Mouse (Mus musculus) liver, embryonic 14.5 days (tissue): ENCODE data around the gene Topaz1. TPM values are rescaled to one million over a fixed set of nuclear protein-coding genes. Genes with fewer than 3 reads are reported as not detected.
A peak's percentile ranks its signal among the peaks of the same experiment; 100 is the strongest.
"Not testable (repeated sequence)": the region's sequence is repeated elsewhere in the genome, so short reads cannot be mapped to it uniquely, and the experiment has no call there.

Experiments used
- ATAC-seq: fragments of 200-750 bp; cut with Nextera tagmentation; 2 replicates; pipeline ENCODE4 v1.8.0; 2017; ENCODE audit warnings: moderate number of reproducible peaks, mild to moderate bottlenecking, moderate library complexity; ENCODE audit not compliant: insufficient read depth
- DNase-seq, 3 experiments: peaks; one replicate each; pipeline ENCODE4 v3.0.0-alpha.2; 2012 to 2013; ENCODE audit warnings: low read depth in 3 of 3, low spot score in 3 of 3
- H3K27ac ChIP-seq: fragments of 300-500 bp; sonication (generic); 2 replicates; pipeline ENCODE4 v1.5.1; 2014; ENCODE audit warnings: moderate library complexity, mild to moderate bottlenecking, control low read depth, inconsistent platforms
- H3K27me3 ChIP-seq: fragments of 300-500 bp; sonication (generic); 2 replicates; pipeline ENCODE4 v1.6.1; 2014; ENCODE audit warnings: mild to moderate bottlenecking, low read length, moderate library complexity; ENCODE audit not compliant: control insufficient read depth, insufficient read depth
- H3K36me3 ChIP-seq: fragments of 300-500 bp; sonication (generic); replicated peaks from 2 replicates; pipeline ENCODE4 v1.6.1; 2014; ENCODE audit warnings: low read depth; ENCODE audit not compliant: control insufficient read depth, insufficient read depth
- H3K4me1 ChIP-seq, 2 experiments: fragments of 200-500 bp in 1 of 2; fragments of 300-500 bp in 1 of 2; sonication (generic) in 1 of 2; replicated peaks; 2 replicates each; pipeline ENCODE4 v1.6.1; 2012 to 2014; ENCODE audit warnings: antibody characterized with exemption in 1 of 2, inconsistent platforms in 1 of 2, low read length in 1 of 2; ENCODE audit not compliant: control insufficient read depth in 2 of 2, insufficient read depth in 2 of 2
- H3K4me2 ChIP-seq: fragments of 300-500 bp; sonication (generic); 2 replicates; pipeline ENCODE4 v1.6.1; 2014; ENCODE audit warnings: low read depth, mild to moderate bottlenecking, control low read depth, moderate library complexity
- H3K4me3 ChIP-seq, 2 experiments: fragments of 200-500 bp in 1 of 2; fragments of 300-500 bp in 1 of 2; sonication (generic) in 1 of 2; 2 replicates each; pipeline ENCODE4 v1.5.1; 2012 to 2014; ENCODE audit warnings: low read depth in 2 of 2, low read length in 2 of 2, mild to moderate bottlenecking in 2 of 2, control low read depth in 1 of 2, inconsistent platforms in 1 of 2, moderate library complexity in 1 of 2; ENCODE audit not compliant: insufficient read depth in 1 of 2
- H3K9ac ChIP-seq: fragments of 300-500 bp; sonication (generic); replicated peaks from 2 replicates; pipeline ENCODE4 v1.6.1; 2014; ENCODE audit warnings: mild to moderate bottlenecking, control low read depth, moderate library complexity
- H3K9me3 ChIP-seq: fragments of 300-500 bp; sonication (generic); 2 replicates; pipeline ENCODE4 v1.6.1; 2016; ENCODE audit warnings: low read length, mixed read lengths; ENCODE audit not compliant: control insufficient read depth
- CTCF ChIP-seq: IDR thresholded peaks from 2 replicates; pipeline ENCODE4 v1.5.1; 2016; ENCODE audit warnings: antibody characterized with exemption, low read depth, control low read depth
- EP300 ChIP-seq: IDR thresholded peaks from 2 replicates; pipeline ENCODE4 v1.6.1; 2016; ENCODE audit warnings: antibody characterized with exemption, low read depth
- WGBS: fragments of 180-500 bp; shearing (Covaris S2); extraction: QIAGEN DNeasy Blood & Tissue Kit; methylation state at CpG from one replicate; pipeline ENCODE4 v1.1.7; 2014; ENCODE audit not compliant: insufficient replicate concordance; 5-methylcytosine and 5-hydroxymethylcytosine counted together
- polyA plus RNA-seq, 2 experiments: library from polyadenylated mRNA; depleted of rRNA in 1 of 2; stranded (reverse) in 1 of 2; unstranded in 1 of 2; fragments of >200 nt; fragmentation: Nextera tagmentation in 1 of 2; extraction: Ambion mirVana in 1 of 2; gene quantifications; 2 replicates each; pipeline versions ENCODE4 v1.2.1 to v1.2.3; 2012 to 2014

The Topaz1 gene
- polyA plus RNA-seq, 2 experiments: not detected

DNA sequence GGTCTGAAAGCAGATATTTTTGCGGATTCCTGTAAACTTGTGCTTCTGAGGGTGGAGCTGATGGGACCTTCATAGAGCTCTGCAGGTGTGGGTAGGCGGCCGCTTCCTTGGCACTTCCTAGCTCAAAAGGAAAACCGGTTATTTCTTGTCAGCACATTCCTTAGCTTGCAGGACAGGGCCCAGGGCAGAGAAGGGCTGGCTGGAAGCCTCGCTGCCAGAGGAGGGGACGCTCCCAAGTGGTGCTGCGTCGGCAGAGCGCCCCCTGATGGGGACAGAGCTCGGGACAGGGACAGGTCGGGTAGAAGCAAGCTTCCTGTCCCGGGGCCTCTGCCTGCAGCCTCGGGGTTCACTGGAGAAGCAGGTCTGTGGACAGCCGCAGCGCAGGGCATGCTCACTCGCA lies 90.5 kb downstream of the Topaz1 start:
- H3K4me2 ChIP-seq: no peak overlapping the region
- H3K4me1 ChIP-seq: no peaks in the 10 kb centered on the region
- TF ChIP-seq EP300 (no peak), CTCF (peak; percentile 50)
- no peaks in the 10 kb centered on the region for H3K9me3 ChIP-seq
- H3K9ac ChIP-seq: no peak overlapping the region
- DNase-seq (no peak), ATAC-seq (no peak)
- no peak overlapping the region for H3K4me3 ChIP-seq
- no peaks in the 10 kb centered on the region for H3K36me3 ChIP-seq
- H3K27ac ChIP-seq: no peak overlapping the region
- no peaks in the 10 kb centered on the region for H3K27me3 ChIP-seq
- WGBS: 30% methylated on average over 16 of the region's 16 CpGs

DNA sequence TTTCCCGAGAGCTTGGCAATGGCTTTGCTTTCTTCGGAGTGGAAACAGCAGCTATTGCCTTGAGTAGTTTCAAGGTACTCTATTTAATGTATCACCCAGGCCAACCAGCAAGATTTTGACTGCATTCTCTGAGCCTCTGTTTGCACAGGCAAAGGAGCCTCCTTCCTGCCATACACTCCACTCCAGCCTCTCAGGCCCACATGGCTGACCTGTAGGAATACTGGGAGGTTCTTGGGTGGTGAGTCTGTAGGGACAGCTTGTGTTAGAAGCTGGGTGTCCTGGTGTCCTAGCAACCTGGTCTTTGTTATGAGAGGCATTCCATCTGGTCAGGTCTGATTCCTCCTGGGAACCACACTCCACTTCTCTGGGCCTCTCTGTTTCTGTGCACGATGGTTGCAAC lies 96.6 kb downstream of the Topaz1 start, which contains the start of gene Gm35549:
Gm35549 (minus strand) TSS at position 276 of the 400 bp plus-strand sequence.
- no peak within 1 kb of the TSS for H3K9ac ChIP-seq
- H3K27ac ChIP-seq: no peak within 1 kb of the TSS
- no peaks in the 10 kb centered on the region for H3K27me3 ChIP-seq
- DNase-seq: no peak
- TF ChIP-seq CTCF (no peak), EP300 (no peak)
- H3K4me3 ChIP-seq: no peak within 1 kb of the TSS
- H3K4me2 ChIP-seq: no peak within 1 kb of the TSS
- H3K9me3 ChIP-seq: no peaks in the 10 kb centered on the region; the same call in 1 of the 2 replicates
- no peaks in the 10 kb centered on the region for H3K36me3 ChIP-seq
- no peak for ATAC-seq
- H3K4me1 ChIP-seq: no peaks in the 10 kb centered on the region
- 72% methylated on average over 3 of the region's 3 CpGs for WGBS

DNA sequence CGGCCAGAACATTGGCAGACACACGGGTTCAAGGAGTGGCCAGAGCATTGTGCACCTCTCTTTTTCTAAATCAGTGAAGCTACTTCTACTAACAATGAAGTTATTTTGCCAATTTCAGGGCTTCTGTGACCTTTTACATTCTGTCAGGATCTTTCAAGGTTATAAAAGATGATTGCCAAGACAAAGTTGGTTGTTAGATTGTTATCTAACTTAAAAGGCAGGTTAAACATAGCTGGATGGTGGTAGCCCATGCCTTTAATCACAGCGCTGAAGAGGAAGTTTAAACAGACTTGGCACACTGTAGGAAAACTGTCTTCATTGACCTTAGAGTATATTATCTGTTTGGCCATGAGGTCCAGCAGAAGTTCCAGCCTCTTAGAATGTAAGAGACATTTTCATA lies 98.5 kb downstream of the Topaz1 start:
- Histone ChIP-seq H3K9me3 (no peaks in the 10 kb centered on the region; the same call in none of the 2 replicates), H3K4me3 (no peak overlapping the region), H3K9ac (no peak overlapping the region), H3K4me2 (no peak overlapping the region), H3K4me1 (no peaks in the 10 kb centered on the region), H3K27ac (no peak overlapping the region), H3K36me3 (no peaks in the 10 kb centered on the region), H3K27me3 (no peaks in the 10 kb centered on the region)
- WGBS: 74% methylated on average over 3 of the region's 3 CpGs
- ATAC-seq (no peak), DNase-seq (no peak)
- no peak for TF ChIP-seq CTCF
- TF ChIP-seq EP300: no peak

DNA sequence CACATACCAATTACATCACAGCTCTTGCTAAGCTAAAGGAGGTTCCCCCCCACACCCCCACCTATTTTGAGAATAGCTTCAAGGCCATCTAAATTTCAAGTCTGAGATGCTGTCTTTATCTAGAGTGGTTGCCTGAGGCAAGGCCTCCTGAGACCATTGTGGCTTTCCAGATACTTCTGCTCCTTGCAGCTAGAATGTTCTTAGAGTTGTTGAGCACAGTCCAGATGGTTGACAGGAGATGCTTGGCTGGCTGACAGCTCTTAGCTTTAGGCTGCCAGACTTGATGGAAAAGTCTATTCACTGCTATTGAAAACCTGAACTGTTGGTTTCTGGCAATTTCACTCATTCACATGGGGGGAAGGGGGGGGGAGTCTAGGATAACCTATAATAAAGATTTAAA lies 99.0 kb downstream of the Topaz1 start:
- Histone ChIP-seq H3K27ac (no peak overlapping the region), H3K4me1 (no peaks in the 10 kb centered on the region), H3K36me3 (no peaks in the 10 kb centered on the region), H3K4me2 (no peak overlapping the region), H3K4me3 (no peak overlapping the region), H3K27me3 (no peaks in the 10 kb centered on the region), H3K9me3 (no peaks in the 10 kb centered on the region; the same call in none of the 2 replicates), H3K9ac (no peak overlapping the region)
- no peak for ATAC-seq
- no peak for DNase-seq
- TF ChIP-seq EP300: no peak
- TF ChIP-seq CTCF: no peak

DNA sequence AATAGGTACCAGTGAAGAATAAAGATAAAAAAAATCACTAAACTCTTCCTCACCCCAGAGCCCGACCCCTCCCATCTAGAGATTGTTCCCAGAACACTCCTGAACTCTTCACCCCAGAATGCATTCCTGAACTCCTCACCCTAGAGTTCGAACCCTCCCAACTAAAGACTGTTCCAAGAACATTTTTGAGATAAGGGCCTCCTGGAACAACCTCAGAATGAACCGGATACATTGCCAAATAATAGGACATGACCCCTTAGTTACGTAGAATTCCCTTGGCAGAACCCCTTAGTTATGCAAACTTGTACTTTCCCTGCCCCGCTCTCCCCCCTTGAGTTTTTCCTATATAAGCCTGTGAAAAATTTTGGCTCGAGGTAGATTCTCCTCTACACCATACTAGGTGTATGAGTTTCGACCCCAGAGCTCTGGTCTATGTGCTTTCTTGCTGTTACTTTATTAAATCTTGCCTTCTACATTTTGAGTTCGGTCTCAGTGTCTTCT lies 100.7 kb downstream of the Topaz1 start:
- H3K4me2 ChIP-seq, H3K9me3 ChIP-seq, H3K9ac ChIP-seq, H3K27me3 ChIP-seq, H3K27ac ChIP-seq, DNase-seq, H3K4me1 ChIP-seq, H3K36me3 ChIP-seq, ATAC-seq, H3K4me3 ChIP-seq: not testable (repeated sequence)
- WGBS: 83% methylated on average over 5 of the region's 8 CpGs

Other genes starting within 250 kb of the Topaz1 start
- gene Tcaim, start 58.2 kb downstream of the Topaz1 start, polyA plus RNA-seq (2012; rRNA removed): 1.4 TPM in 2 replicates
- gene Tcaim, start 58.2 kb downstream of the Topaz1 start, polyA plus RNA-seq (2014; fragmentation: Nextera tagmentation; extraction: Ambion mirVana): 2.0 and 2.1 TPM in 2 replicates
- not detected in 2 replicates for gene Gm35549, start 96.7 kb downstream of the Topaz1 start, polyA plus RNA-seq (2012; rRNA removed)
- not detected in 2 replicates for gene Gm35549, start 96.7 kb downstream of the Topaz1 start, polyA plus RNA-seq (2014; fragmentation: Nextera tagmentation; extraction: Ambion mirVana)
- gene Zfp445, start 118.7 kb downstream of the Topaz1 start, polyA plus RNA-seq (2012; rRNA removed): 16.0 and 18.0 TPM in 2 replicates
- gene Zfp445, start 118.7 kb downstream of the Topaz1 start, polyA plus RNA-seq (2014; fragmentation: Nextera tagmentation; extraction: Ambion mirVana): 13.7 and 14.1 TPM in 2 replicates
- gene Zkscan7, start 138.3 kb downstream of the Topaz1 start, polyA plus RNA-seq (2012; rRNA removed): 0.80 and 0.85 TPM in 2 replicates
- gene Zkscan7, start 138.3 kb downstream of the Topaz1 start, polyA plus RNA-seq (2014; fragmentation: Nextera tagmentation; extraction: Ambion mirVana): 0.22 and 0.34 TPM in 2 replicates
- gene Zfp105, start 175.7 kb downstream of the Topaz1 start, polyA plus RNA-seq (2012; rRNA removed): 0.68 and 1.1 TPM in 2 replicates
- 1.3 and 1.6 TPM in 2 replicates for gene Zfp105, start 175.7 kb downstream of the Topaz1 start, polyA plus RNA-seq (2014; fragmentation: Nextera tagmentation; extraction: Ambion mirVana)
- 6.1 and 9.1 TPM in 2 replicates for gene 1110059G10Rik, start 203.7 kb downstream of the Topaz1 start, polyA plus RNA-seq (2012; rRNA removed)
- gene 1110059G10Rik, start 203.7 kb downstream of the Topaz1 start, polyA plus RNA-seq (2014; fragmentation: Nextera tagmentation; extraction: Ambion mirVana): 17.9 and 19.0 TPM in 2 replicates
- gene Kif15, start 203.7 kb downstream of the Topaz1 start, polyA plus RNA-seq (2012; rRNA removed): 15.2 and 43.7 TPM in 2 replicates
- gene Kif15, start 203.7 kb downstream of the Topaz1 start, polyA plus RNA-seq (2014; fragmentation: Nextera tagmentation; extraction: Ambion mirVana): 20.4 and 23.1 TPM in 2 replicates